Mouse (Mus musculus): ENCODE results near the gene Sytl3.
"Not testable (repeated sequence)": the region's sequence is repeated elsewhere in the genome, so short reads cannot be mapped to it uniquely, and the experiment has no call there.

DNA sequence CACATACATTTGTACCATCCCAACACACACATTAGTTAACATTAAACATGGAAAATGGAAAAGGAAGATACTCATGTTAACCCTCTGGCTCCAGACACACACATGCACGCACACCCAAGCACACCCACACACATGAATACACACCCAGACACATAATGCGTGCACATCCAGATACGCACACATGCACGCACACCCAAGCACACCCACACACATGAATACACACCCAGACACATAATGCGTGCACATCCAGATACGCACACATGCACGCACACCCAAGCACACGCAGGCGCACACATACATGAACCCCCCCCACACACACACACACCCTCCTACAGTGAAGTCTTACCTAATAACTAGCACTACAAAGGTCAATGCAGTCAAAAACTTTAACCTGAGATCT lies 42.2 kb upstream of the Sytl3 start:
- not testable (repeated sequence) for TF ChIP-seq EP300, CTCF (IDR thresholded peaks at IDR 0.05; ENCODE audit: low read depth)
